Mouse (Mus musculus) stomach, postnatal 0 days (tissue): Measurements from ENCODE around the gene Cchcr1.

Experiments
- CTCF ChIP-seq: IDR thresholded peaks from 2 replicates; pipeline ENCODE4 v1.5.1; 2016; ENCODE audit warnings: antibody characterized with exemption, low read depth, mild to moderate bottlenecking, moderate library complexity
- EP300 ChIP-seq: optimal IDR thresholded peaks from 2 replicates; pipeline ENCODE3; 2016; ENCODE audit warnings: antibody characterized with exemption

DNA sequence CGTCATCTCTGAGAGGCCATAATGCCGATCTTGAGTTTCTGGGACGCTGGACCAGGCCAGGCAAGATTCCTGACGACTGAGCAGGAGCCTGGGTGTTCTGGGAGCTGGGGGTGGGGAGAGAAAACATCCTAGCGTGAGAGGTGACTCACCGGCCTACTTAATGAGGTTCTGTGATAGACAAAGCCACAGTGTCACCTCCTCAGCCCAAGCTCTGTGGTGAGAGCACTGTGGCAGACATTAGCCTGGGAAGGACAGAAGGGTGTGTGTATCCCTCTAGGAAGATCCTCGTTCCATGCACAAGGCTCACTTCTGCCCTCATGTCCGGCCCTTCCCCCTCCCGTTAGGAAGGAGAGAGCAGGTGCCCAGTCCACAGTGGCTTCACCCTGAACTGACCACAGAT, 40.5 kb downstream of the Cchcr1 start:
- TF ChIP-seq EP300 (no peak), CTCF (no peak)
